Mouse (Mus musculus): ENCODE measurements at regions not wholly inside any gene's neighbourhood (a gene's known extent, or its start where the extent isn't known, plus 50 kb on each side); places are given as distances from the start of the nearest gene placed in this dataset.
A peak's percentile ranks its signal among the peaks of the same experiment; 100 is the strongest.

DNA sequence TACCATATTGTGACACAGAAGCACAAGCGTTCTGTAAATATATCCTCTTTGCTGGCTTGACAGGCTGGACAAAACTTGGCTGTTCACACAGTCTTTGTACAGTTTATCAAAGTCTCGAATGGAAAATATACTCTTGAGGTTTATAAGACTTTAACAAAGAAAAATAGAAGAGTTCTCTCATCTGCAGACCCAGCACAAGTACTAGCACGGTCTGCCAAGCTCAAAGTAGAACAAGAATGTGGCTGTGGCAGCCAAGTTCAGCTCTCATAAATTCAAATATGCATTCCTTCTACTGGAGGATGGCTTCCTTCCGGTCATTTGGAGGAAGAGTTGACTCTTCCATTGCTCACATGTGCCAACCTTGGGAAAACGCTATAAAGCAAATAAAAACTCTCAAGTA lies 151.2 kb upstream of the Pik3r1 start:
- peak; percentile 18 for DNase-seq
- intact Hi-C loops (cut with DNase I; ENCODE audit: low total_unique reads), result no loop called here

DNA sequence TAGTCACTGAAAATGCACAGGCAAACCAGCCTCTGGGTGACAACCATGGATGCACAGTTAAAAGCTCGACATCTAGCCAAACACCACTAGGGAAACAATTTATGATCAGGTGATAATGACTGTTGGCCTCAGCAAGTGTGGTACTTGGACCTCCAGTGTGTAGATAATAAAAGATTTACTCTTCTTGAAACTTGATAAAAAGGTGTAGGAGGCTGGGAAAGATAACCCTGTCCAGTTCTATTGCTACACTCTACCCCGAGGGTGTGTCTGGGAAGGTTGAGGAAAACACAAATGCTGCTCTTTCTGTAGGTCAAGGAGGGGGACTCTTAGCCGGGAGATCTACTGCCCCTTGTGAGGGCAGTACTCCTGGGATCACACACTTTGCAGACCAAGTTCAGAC lies 152.4 kb upstream of the Pik3r1 start:
- no peak for DNase-seq
- intact Hi-C loops (cut with DNase I; ENCODE audit: low total_unique reads), result no loop called here

- intact Hi-C loops (cut with DNase I; ENCODE audit: low total_unique reads), result no loop called here
- DNase-seq, result no peak
Measured at GRCm38 (mm10) chr13:101924637-101925036, 156.6 kb upstream of the Pik3r1 start.

- intact Hi-C loops (cut with DNase I; ENCODE audit: low total_unique reads), result no loop called here
- no peak for DNase-seq
Measured at GRCm38 (mm10) chr13:101931264-101931663, 163.2 kb upstream of the Pik3r1 start.

- no peak for DNase-seq
- intact Hi-C loops (cut with DNase I; ENCODE audit: low total_unique reads), result no loop called here
Measured at GRCm38 (mm10) chr13:101931882-101932281, 163.9 kb upstream of the Pik3r1 start.

DNA sequence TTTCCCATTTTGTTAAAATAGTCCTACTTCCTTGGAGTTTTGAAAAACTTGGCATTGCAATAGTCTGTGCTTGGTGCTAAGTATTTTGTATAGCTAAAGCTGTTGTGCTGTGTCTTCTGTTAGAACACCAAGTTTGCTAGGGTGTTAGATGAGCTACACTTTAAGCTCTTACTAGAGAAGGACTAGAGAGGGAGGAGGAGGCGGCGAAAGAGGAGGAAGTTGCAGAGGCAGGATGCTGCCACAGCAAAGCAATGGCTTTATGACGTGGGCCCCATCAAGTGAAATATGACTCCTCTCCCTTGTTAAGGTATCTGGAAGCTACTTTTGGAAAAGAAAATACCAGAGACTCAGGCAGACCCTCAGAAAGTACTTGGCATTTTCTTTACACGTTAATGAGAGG lies 167.8 kb upstream of the Pik3r1 start:
- no peak for DNase-seq
- intact Hi-C loops (cut with DNase I; ENCODE audit: low total_unique reads), result no loop called here

DNA sequence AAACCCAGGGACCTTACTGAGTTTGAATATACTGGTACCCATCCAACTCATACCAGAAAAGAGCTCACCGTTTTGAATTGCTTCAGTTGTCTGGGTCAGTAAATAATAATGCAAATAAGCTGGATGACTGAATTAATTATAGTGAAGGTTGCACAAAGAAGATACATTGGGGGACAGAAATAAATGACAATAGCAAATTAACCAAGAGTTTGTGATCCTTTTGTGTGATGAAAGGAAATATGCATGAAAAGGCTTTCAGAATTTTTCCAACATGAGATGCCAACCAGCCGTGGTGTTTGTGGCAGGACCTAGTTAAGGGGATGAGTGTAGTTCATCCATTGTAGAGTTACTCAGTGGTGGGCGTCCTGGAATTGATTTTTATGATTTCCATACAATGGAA lies 186.5 kb upstream of the Pik3r1 start:
- intact Hi-C loops (cut with DNase I; ENCODE audit: low total_unique reads), result no loop called here
- no peak for DNase-seq

DNA sequence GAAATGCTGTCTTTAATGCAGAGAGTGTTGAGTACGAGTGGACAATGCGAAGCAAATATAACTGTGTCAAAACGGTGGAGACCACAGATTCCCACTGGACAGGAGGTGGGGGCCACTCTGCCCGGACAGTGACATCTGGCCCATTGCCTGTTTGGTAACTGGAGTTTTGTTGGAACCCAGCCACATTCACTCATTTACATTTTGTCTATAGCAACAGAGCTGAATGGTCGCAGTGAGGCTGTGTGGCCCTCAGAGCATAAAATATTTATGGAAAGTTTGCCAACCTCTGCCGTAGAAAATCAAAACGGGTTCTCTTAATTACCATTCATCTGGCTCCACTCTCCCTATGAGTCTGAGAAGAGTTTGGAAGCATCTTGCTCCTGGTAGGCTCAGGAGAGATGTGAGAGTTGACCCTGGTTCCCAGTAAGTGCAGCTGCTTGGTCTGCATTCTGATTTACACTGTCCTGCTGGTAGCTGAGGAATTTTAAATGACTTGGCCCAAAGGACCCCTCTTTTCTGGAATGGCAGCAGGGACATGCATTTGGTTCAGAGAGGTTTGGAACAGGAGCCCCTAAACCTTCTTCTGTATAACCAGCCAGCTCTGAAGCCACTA lies 187.9 kb upstream of the Pik3r1 start:
- no peak for DNase-seq
- intact Hi-C loops (cut with DNase I; ENCODE audit: low total_unique reads), result no loop called here

- DNase-seq, result peak; percentile 33
- intact Hi-C loops (cut with DNase I; ENCODE audit: low total_unique reads), result no loop called here
Measured at GRCm38 (mm10) chr13:101957782-101958181, 189.8 kb upstream of the Pik3r1 start.

GRCm38 (mm10) chr13:101965537-101965936 lies 197.5 kb upstream of the Pik3r1 start:
- intact Hi-C loops (cut with DNase I; ENCODE audit: low total_unique reads), result no loop called here
- no peak for DNase-seq

GRCm38 (mm10) chr13:101966799-101967397 lies 198.9 kb upstream of the Pik3r1 start:
- peak; percentile 11 for DNase-seq
- intact Hi-C loops (cut with DNase I; ENCODE audit: low total_unique reads), result no loop called here

- no peak for DNase-seq
- intact Hi-C loops (cut with DNase I; ENCODE audit: low total_unique reads), result no loop called here
Measured at GRCm38 (mm10) chr13:101967466-101967865, 199.4 kb upstream of the Pik3r1 start.

DNA sequence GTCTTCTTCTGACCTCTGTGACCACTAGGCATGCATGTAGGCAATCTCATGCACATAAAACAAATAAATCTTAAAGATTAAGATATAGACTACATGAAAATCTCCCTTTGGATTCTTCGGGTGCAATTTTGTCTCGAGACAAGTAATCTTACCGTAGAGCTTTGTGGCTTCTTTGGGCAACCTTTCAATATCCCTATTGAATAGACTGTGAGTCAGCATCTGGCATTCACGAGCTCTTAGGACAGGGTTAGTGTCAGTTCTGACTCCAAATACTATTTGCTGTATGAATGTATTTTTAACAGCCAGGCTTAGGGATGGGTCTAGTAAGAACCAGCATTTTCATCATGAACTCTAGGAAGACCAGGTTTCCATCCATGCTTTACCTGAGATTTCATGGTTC lies 208.7 kb upstream of the Pik3r1 start:
- intact Hi-C loops (cut with DNase I; ENCODE audit: low total_unique reads), result no loop called here
- no peak for DNase-seq

DNA sequence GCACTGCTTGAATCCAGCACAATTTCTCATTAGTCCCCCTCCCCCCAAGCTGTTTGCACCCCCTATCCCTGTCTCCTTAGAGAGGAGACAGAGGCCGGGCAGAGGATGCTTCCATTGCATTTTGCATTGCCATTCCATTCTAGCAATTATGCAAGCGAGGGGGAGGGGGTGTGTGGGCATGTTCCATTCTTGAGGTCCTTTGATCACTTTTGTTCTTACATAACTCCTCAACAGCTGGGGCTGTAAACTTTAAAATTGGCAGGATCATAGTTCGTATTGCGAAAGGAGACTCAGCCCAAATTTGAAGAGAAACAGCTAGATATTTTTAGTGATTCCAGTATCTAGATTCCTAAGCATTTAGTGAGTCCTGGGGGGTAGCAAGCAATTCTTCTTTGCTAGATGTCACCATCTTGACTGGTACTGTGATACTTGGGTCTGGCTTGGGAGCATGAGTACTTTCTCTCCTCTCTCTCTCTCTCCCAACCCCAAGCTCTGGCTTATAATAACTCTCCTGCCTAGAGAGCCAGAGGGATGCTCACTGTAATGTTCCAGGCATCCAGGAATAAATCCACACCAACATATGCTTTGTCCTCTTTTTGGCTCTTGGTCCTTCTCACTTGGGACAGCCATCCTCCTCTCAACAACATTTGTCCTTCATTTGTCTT lies 212.3 kb upstream of the Pik3r1 start:
- intact Hi-C loops (cut with DNase I; ENCODE audit: low total_unique reads), result no loop called here

GRCm38 (mm10) chr13:101988637-101989413 lies 220.8 kb upstream of the Pik3r1 start:
- intact Hi-C loops (cut with DNase I; ENCODE audit: low total_unique reads), result no loop called here
- DNase-seq, result no peak

More for the DNA sequence above, 212.3 kb upstream of the Pik3r1 start:
- peak; percentile 17 for DNase-seq

- intact Hi-C loops (cut with DNase I; ENCODE audit: low total_unique reads), result no loop called here
- DNase-seq, result no peak
Measured at GRCm38 (mm10) chr13:101991729-101992128, 223.7 kb upstream of the Pik3r1 start.

GRCm38 (mm10) chr13:101994779-101995178 lies 226.8 kb upstream of the Pik3r1 start:
- DNase-seq, result no peak
- intact Hi-C loops (cut with DNase I; ENCODE audit: low total_unique reads), result no loop called here

GRCm38 (mm10) chr13:101995529-101995928 lies 227.5 kb upstream of the Pik3r1 start:
- intact Hi-C loops (cut with DNase I; ENCODE audit: low total_unique reads), result no loop called here
- no peak for DNase-seq

DNA sequence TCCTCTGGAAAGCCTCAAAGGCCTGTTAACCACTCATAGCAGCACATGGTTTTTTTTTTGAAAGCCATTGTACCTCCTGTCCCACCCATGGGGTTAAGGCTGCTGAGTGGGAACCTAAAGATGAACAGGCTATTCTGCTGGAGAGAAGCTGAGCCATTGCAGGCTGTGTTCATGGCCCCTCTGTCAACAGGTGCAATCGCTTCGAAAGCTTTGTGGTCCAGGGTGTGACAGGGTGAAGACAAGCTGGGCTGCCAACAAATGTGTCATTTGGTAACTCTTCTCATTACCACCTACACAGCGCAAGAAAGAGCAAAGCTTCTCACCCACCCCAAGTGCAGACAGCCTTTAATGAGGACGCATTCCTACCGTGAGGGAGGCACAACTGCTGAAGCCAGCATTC lies 228.1 kb upstream of the Pik3r1 start:
- intact Hi-C loops (cut with DNase I; ENCODE audit: low total_unique reads), result no loop called here
- no peak for DNase-seq

DNA sequence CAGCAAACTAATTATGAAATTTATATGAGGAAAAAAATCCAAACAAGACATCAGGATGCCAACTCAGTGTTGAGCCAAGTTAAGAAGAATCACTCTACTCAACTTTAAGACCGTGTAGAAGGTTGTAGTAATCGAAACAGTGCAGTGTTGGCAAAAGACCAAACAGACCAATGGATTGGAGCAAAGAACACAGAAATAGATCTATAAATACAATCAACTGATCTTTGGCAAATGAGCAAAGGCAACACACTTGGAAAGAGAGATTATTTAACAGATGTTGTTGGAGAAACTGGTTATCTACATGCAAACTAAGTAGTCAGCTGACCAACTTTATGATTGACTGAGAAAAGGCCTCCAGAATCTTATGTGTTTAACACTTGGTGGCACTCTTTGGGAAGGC lies 229.4 kb upstream of the Pik3r1 start:
- intact Hi-C loops (cut with DNase I; ENCODE audit: low total_unique reads), result no loop called here
- no peak for DNase-seq

Data from gastrocnemius, postnatal 14 days (tissue).